Mouse (Mus musculus) CH12.LX (cell line): ENCODE data around the gene Arid4b. TPM values are rescaled to one million over a fixed set of nuclear protein-coding genes. Genes with fewer than 3 reads are reported as not detected.
A peak's percentile ranks its signal among the peaks of the same experiment; 100 is the strongest.

Source experiments
- DNase-seq: peaks from one replicate; pipeline ENCODE4 v3.0.0-alpha.2; 2013; ENCODE audit errors: extremely low read depth
- H3K27ac ChIP-seq: 2 replicates; pipeline ENCODE4 v1.5.1; 2012; ENCODE audit warnings: low read depth, mild to moderate bottlenecking, control low read depth, moderate library complexity; ENCODE audit not compliant: insufficient read depth
- H3K27me3 ChIP-seq: replicated peaks from 2 replicates; pipeline ENCODE3; 2012; ENCODE audit warnings: inconsistent platforms
- H3K36me3 ChIP-seq, 2 experiments: replicated peaks in 1 of 2; 2 replicates each; pipeline versions ENCODE3 to v1.6.1; 2012; ENCODE audit warnings: inconsistent platforms in 1 of 2, low read length in 1 of 2, mild to moderate bottlenecking in 1 of 2, mixed read lengths in 1 of 2, moderate library complexity in 1 of 2; ENCODE audit not compliant: control insufficient read depth in 1 of 2, insufficient read depth in 1 of 2
- H3K4me1 ChIP-seq, 2 experiments: 2 replicates each; pipeline ENCODE4 v1.6.1; 2012; ENCODE audit warnings: inconsistent platforms in 1 of 2, moderate library complexity in 1 of 2; ENCODE audit not compliant: insufficient read depth in 2 of 2, control insufficient read depth in 1 of 2
- H3K4me2 ChIP-seq: 2 replicates; pipeline ENCODE4 v1.6.1; 2012; ENCODE audit warnings: low read depth, mild to moderate bottlenecking, control low read depth; ENCODE audit not compliant: poor library complexity, insufficient read depth, severe bottlenecking
- H3K4me3 ChIP-seq, 3 experiments: fragments of 150-350 bp in 1 of 3; sonication (generic) in 1 of 3; replicated peaks in 1 of 3; 2 replicates each; pipeline versions ENCODE3 to v1.5.1; 2011 to 2012; ENCODE audit warnings: low read depth in 2 of 3, low read length in 2 of 3, mild to moderate bottlenecking in 2 of 3, moderate library complexity in 2 of 3, control low read depth in 1 of 3, improper control_type of control experiment in 1 of 3, inconsistent platforms in 1 of 3, mixed read lengths in 1 of 3; ENCODE audit not compliant: poor library complexity in 1 of 3
- H3K79me2 ChIP-seq: replicated peaks from 2 replicates; pipeline ENCODE4 v1.6.1; 2012; ENCODE audit warnings: mild to moderate bottlenecking, moderate library complexity; ENCODE audit not compliant: control insufficient read depth, poor library complexity, insufficient read depth, severe bottlenecking; ENCODE audit errors: extremely low read depth
- H3K9ac ChIP-seq: 2 replicates; pipeline ENCODE4 v1.6.1; 2012; ENCODE audit warnings: low read depth, mild to moderate bottlenecking, control low read depth, moderate library complexity; ENCODE audit not compliant: insufficient read depth
- H3K9me3 ChIP-seq: replicated peaks from 2 replicates; pipeline ENCODE3; 2012; ENCODE audit warnings: low read length, inconsistent platforms, mixed read lengths
- CHD2 ChIP-seq: IDR thresholded peaks from 2 replicates; pipeline ENCODE4 v1.6.1; 2011; ENCODE audit warnings: low read length, improper control_type of control experiment
- E2F4 ChIP-seq: IDR thresholded peaks from 2 replicates; pipeline ENCODE4 v1.6.1; 2011; ENCODE audit warnings: low read depth, low read length, improper control_type of control experiment; ENCODE audit not compliant: insufficient replicate concordance
- ELF1 ChIP-seq: IDR thresholded peaks from 2 replicates; pipeline ENCODE4 v1.6.1; 2014; ENCODE audit warnings: low read depth, mild to moderate bottlenecking, inconsistent platforms, low read length, improper control_type of control experiment
- EP300 ChIP-seq: IDR thresholded peaks from 2 replicates; pipeline ENCODE4 v1.6.1; 2011; ENCODE audit warnings: low read length, improper control_type of control experiment
- JUND ChIP-seq: conservative IDR thresholded peaks from 2 replicates; pipeline ENCODE4 v1.6.1; 2011; ENCODE audit warnings: low read depth, low read length, improper control_type of control experiment
- MAX ChIP-seq: IDR thresholded peaks from 2 replicates; pipeline ENCODE4 v1.6.1; 2011; ENCODE audit warnings: low read length, improper control_type of control experiment
- POLR2AphosphoS2 ChIP-seq: IDR thresholded peaks from 2 replicates; pipeline ENCODE4 v1.6.1; 2011; ENCODE audit warnings: low read depth, low read length, improper control_type of control experiment
- TCF12 ChIP-seq: IDR thresholded peaks from 2 replicates; pipeline ENCODE4 v1.6.1; 2014; ENCODE audit warnings: low read depth, mild to moderate bottlenecking, inconsistent platforms, low read length, improper control_type of control experiment
- ZMIZ1 ChIP-seq: IDR thresholded peaks from 2 replicates; pipeline ENCODE4 v1.6.1; 2012; ENCODE audit warnings: low read depth, mild to moderate bottlenecking, inconsistent platforms, low read length, improper control_type of control experiment
- ZNF384 ChIP-seq: IDR thresholded peaks from 2 replicates; pipeline ENCODE4 v1.6.1; 2012; ENCODE audit warnings: low read depth, low read length, improper control_type of control experiment, inconsistent platforms
- dilution Hi-C: fragments of 300-500 bp; cut with MboI; formaldehyde crosslinking; loops from 2 replicates; pipeline ENCODE4 v1.14.3; 2020; ENCODE audit warnings: low sequenced_read_pairs; ENCODE audit not compliant: extremely low pct_unique_long_range_greater_than_20kb, extremely low pct_ligation_motif_present
- in situ Hi-C: fragments of 300-500 bp; cut with MboI; formaldehyde crosslinking; loops from 3 replicates; pipeline ENCODE4 v1.14.3; 2019; ENCODE audit warnings: low sequenced_read_pairs, low pct_ligation_motif_present, low pct_unique_long_range_greater_than_20kb, mixed read lengths
- polyA plus RNA-seq: library from polyadenylated mRNA; unstranded; fragments of >175 nt; gene quantifications from 2 replicates; pipeline ENCODE4 v1.2.1, GENCODE M21; 2012; ENCODE audit warnings: low read depth; ENCODE audit not compliant: insufficient read length
- total RNA-seq, 2 experiments: library from RNA; depleted of rRNA; stranded (reverse); fragments of 300-350 nt in 1 of 2; fragments of >200 nt in 1 of 2; gene quantifications; 2 replicates each; pipeline ENCODE4 v1.2.3; 2012 to 2014

Gene Arid4b
- total and polyA plus RNA-seq, 3 experiments = 9.2 to 16.4 (median 9.7) TPM

DNA sequence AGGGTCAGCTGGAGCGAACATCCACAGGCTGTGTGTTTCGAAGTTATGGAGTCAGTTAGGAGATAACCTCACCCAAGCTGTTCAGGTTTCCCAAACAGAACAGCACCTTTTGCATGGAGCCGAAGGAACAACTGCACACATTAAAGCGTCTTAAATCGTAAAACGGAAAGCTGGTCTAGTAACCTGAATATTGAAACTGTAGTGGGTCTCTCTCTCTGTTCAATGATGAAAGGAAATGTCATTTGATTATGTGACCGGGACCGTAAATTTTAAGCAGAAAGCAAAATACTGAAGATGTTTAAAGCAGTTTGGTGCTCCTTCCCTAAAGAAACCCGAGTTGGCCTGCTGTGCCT is 2.0 kb downstream of the Arid4b start:
- Histone ChIP-seq H3K4me3 (peak overlapping the region; percentile 69 to 94 (median 88)), H3K79me2 (peaks cover 65% of the 10 kb centered on the region), H3K4me1 (peaks cover 10 to 56% of the 10 kb centered on the region in 2 experiments), H3K9me3 (no peaks in the 10 kb centered on the region), H3K27ac (peak overlapping the region; percentile 28), H3K4me2 (peak overlapping the region; percentile 93), H3K36me3 (peaks cover 0 to 23% of the 10 kb centered on the region in 2 experiments), H3K9ac (peak overlapping the region; percentile 95), H3K27me3 (no peaks in the 10 kb centered on the region)
- TF ChIP-seq TCF12 (0 out of 2 replicates have a peak, but pooled peaks have one; percentile 9), CHD2 (no peak), E2F4 (no peak), ELF1 (no peak), JUND (no peak), ZMIZ1 (no peak), EP300 (no peak), POLR2AphosphoS2 (no peak), MAX (0 out of 2 replicates have a peak, but pooled peaks have one; percentile 25)
- no peak for DNase-seq
- dilution Hi-C loops = no loop called here
- in situ Hi-C loops = no loop called here

DNA sequence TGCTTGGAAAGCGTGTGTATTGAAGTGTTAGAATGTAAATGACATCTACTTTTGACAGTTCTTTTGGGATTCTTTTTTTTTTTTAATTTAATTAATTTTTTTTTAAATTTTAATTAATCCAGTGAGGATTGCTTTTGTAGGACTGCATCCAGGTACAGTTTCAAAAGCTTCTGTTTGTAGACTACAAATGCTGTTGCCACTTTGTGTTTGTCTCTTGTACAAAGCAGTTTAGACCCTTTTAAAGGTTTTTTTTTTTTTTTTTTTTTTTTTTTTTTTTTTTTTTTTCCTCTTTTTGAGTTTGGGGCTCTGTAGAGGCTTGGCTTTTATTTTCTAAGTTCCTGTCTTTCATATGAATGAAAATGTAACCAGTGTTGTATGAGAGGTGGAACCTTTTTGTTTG is 2.7 kb downstream of the Arid4b start:
- H3K9me3 ChIP-seq = no peaks in the 10 kb centered on the region
- peaks cover 0 to 21% of the 10 kb centered on the region in 2 experiments for H3K36me3 ChIP-seq
- in situ Hi-C loops (no loop called here), dilution Hi-C loops (no loop called here)
- TF ChIP-seq ZMIZ1 = no peak
- no peak for TF ChIP-seq MAX
- TF ChIP-seq ZNF384 = peak; percentile 88
- H3K9ac ChIP-seq = no peak overlapping the region
- peak overlapping the region; percentile 21; the same call in 1 of the 2 replicates for H3K4me2 ChIP-seq
- no peak overlapping the region for H3K27ac ChIP-seq
- H3K27me3 ChIP-seq = no peaks in the 10 kb centered on the region
- H3K4me3 ChIP-seq = peak overlapping the region in 1 of 3 experiments; percentile 69
- no peak for DNase-seq
- H3K79me2 ChIP-seq = peaks cover 66% of the 10 kb centered on the region
- H3K4me1 ChIP-seq = peaks cover 10 to 51% of the 10 kb centered on the region in 2 experiments

DNA sequence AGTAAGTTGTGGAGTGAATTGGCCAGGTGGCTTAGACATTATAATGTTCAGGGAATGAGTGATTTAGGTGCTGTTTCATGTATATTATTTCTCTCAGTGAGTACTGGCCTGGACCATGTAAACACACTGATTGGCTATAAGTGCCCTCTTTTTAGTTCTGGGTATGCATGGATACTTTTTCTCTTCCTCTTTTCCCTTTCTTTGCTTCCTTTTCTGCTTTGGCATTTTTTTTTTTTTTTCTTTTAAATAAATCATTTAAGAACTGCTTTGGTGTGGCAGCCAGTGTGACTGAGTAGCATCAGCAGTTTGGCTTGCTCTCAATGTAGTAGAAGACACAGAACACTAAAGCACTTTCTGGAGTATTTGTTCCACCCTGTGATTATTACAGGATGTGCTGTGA is 5.0 kb downstream of the Arid4b start:
- peak; percentile 16 for DNase-seq
- H3K27ac ChIP-seq = no peak overlapping the region
- H3K79me2 ChIP-seq = peaks cover 64% of the 10 kb centered on the region
- no peaks in the 10 kb centered on the region for H3K9me3 ChIP-seq
- H3K4me3 ChIP-seq = no peak overlapping the region
- no peak overlapping the region for H3K9ac ChIP-seq
- no peaks in the 10 kb centered on the region for H3K27me3 ChIP-seq
- in situ Hi-C loops (no loop called here), dilution Hi-C loops (no loop called here)
- H3K4me2 ChIP-seq = no peak overlapping the region
- TF ChIP-seq ZNF384 (peak; percentile 84), E2F4 (no peak)
- peaks cover 6 to 43% of the 10 kb centered on the region in 2 experiments; a peak in 3 of 4 replicates for H3K4me1 ChIP-seq
- peaks cover 3 to 26% of the 10 kb centered on the region in 2 experiments for H3K36me3 ChIP-seq
